Mouse (Mus musculus) cerebellum, adult 18-20 months (tissue): ENCODE data around the gene Zfp827.
"Not testable (repeated sequence)": the region's sequence is repeated elsewhere in the genome, so short reads cannot be mapped to it uniquely, and the experiment has no call there.

Experiments used
- DNase-seq, 2 experiments: peaks; one replicate each; pipeline ENCODE4 v3.0.0; 2021

The Zfp827 gene

DNA sequence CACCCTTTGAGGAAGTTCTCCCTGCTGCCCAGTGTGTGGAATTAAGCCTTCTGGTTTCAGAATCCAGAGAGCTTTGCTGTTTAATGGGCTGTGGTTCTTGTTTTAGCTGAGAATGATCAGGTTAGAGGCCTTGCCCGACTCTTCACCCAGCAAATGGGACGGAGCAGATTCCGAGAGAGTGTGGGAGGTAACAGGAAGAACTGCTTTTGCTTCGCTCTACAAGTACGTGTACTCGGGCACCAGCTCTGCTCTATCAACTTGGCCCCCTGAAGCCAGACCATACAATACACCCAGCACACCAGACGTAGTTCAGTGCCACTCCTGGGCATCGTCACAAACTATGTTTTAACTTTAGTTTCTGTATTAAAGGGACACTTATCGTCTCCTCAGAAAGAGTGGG, 85.3 kb downstream of the Zfp827 start:
- DNase-seq, result no peak

- DNase-seq, result no peak
Observed at GRCm38 (mm10) chr8:79114561-79114960, 86.3 kb downstream of the Zfp827 start.

DNA sequence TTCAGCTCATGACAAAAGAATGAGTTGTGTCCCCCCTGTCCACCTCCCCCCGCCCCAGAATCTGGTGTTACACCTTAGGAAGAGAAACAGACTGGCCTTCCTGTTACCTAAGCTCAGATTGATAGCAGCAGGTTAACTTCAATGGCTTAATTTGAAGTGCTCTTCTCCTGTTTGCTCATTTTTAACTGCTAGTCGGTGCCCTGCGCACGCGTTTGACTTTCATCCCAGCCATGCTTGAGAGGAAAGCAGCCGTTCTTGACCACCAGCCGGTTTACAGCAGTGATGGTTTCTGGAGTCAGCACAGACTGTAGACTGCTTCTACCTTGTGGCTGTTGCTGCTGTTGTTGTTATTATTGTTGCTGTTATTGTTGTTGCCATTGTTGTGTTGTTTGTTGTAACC, 88.2 kb downstream of the Zfp827 start:
- no peak for DNase-seq

DNA sequence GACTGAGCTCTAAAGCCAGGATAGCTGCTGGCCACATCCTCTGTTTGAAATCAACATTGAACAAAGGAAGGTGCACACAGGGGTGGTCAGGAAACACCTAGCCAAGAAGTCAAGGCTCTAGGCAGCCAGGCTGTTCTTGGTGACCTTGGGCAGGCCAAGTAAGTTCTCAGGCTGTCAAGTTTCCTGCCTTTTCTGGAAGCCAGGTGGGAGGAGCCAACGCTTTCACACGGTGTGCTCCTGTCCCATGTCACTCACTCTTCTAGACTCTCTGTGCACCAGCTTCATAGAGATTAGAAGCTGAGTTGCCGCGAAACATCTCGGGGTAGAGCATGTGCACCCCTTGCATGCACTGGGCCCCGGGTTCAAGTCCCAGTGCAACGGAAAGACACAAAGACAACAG, 89.5 kb downstream of the Zfp827 start:
- no peak for DNase-seq

DNA sequence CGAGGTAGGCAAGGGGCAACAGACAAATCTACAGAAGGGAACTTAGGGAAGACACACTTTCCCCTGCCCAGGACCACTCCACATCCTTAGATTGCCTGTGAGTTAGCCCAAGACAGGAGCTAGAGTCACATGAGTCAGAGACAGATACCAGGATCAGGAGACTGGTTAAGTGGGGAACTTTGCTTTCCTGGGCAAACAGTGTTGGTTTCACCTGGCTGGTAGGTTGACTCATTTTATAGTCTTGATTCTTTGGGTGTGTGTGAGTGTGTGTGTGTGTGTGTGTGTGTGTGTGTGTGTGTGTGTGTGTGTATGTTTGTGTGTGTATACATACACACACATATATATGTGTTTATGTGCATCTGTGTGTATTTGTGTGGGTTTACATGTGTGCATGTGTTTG, 93.4 kb downstream of the Zfp827 start:
- DNase-seq, result no peak

- DNase-seq, result no peak
Observed at GRCm38 (mm10) chr8:79124231-79124630, 96.0 kb downstream of the Zfp827 start.

- DNase-seq, result no peak
Observed at GRCm38 (mm10) chr8:79127211-79127816, 99.1 kb downstream of the Zfp827 start.

DNA sequence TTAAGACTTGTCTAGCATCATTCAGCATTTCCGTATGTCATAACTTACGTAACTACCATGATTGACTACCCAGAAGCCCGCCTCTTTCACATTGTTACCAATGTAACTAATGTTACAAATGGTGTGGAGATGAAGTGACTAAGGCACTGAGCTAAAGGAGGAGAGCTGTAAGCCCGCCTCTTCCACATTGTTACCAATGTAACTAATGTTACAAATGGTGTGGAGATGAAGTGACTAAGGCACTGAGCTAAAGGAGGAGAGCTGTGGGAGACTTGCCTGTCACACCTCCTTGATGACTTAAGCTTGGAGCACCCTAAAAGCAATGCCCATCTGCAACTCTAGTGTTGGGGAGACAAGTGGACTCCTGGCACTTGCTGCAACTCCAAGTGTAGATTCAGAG, 100.3 kb downstream of the Zfp827 start:
- not testable (repeated sequence) for DNase-seq

- no peak for DNase-seq
Observed at GRCm38 (mm10) chr8:79139614-79140013, 111.4 kb downstream of the Zfp827 start.

DNA sequence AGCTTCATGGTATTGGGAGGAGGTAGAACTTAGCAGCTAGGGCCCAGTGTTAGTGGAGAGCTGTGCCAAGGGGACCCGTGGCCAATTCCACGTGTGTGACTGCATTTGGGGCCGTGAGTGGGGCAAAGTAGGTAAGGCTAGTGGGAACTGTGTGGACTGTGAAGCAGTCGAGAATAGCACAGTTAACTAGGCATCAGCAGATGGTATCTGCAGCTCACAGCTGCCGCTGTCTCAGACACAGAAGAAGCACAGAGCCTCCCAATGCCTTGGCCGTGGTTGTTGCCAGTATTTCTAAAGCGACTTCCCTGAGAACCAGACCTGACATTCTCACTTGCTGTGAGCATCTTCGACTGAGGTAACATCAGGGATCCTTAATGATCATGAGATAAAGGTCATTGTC, 112.7 kb downstream of the Zfp827 start:
- no peak for DNase-seq

DNA sequence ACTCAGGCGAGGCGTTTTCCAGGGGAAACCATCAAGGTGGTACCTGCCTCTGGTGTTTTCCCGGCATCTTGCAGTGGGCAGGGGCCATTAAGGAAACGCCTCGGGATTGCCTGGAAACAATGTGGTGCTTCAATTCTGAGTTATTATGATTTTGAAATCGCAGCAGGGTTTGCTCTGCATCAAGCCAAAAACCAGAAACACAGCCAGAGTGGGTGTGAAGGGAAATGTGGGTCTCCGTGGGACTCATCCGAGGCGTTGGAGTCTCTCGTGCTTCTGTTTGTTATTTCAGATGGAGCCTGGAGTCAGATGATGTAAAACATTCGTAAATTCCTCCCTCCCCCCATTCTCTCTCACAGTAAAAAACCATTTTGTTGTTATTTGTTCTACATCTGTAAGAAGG, 113.4 kb downstream of the Zfp827 start:
- DNase-seq, result no peak

DNA sequence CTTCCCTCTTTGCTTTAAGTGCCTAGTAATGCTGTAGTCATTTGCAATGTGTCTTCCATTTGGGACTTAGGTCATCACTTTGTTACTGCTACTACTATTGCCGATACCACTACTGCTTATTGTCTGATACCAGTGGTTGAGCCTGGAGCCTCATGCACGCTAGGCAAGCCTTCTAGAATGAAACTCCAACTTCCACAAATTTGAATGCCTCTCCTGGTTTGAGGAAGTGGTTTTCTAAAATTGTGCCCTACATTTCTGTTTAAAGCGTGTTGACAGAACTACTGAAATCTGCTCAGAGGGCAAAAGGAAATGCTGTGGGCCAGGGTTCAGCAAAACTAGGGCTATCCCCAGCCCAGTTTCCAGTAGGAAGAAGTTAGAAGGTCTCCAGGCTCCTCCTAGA, 115.5 kb downstream of the Zfp827 start:
- DNase-seq, result no peak

- peak in 1 of 2 experiments; percentile 14 for DNase-seq
Observed at GRCm38 (mm10) chr8:79145210-79145609, 117.0 kb downstream of the Zfp827 start.

DNA sequence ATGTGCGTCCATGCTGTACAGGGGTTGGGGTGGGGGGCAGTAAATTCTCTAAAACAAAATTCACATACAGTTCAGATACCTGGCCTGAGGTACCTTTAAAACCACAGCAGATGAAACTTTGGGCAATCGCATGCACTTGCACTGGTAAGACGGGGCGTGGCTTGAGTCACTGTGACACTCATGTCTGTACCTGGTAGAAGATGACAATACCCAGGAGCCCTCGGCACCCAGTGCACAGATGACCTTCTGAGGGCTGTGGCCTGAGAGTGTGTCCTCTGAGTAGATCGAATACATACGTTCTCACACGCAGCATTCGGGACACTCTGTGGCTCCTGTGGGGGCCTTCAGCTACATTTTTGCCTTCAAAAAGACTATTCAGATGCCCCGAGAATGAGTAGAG, 117.4 kb downstream of the Zfp827 start:
- DNase-seq, result no peak

DNA sequence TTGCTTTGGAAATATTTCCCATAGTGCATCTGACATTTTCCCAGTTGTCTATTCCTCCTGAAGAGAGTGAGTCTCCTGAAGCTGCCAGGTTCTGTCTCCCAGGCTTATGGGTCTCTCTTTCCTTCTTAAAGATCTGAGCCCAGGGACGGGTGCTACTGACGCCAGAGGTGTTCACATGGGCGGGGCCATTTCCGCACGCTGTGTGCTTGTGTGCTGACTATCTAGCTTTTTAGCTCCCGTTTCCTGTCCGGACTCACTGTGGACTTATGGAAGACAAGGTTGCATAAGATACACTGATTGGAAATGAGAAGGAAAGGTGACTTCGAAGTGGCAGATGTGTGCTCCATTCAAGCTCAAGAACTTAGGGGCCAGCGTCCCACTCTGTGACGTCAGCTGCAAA, 120.6 kb downstream of the Zfp827 start:
- DNase-seq, result no peak

DNA sequence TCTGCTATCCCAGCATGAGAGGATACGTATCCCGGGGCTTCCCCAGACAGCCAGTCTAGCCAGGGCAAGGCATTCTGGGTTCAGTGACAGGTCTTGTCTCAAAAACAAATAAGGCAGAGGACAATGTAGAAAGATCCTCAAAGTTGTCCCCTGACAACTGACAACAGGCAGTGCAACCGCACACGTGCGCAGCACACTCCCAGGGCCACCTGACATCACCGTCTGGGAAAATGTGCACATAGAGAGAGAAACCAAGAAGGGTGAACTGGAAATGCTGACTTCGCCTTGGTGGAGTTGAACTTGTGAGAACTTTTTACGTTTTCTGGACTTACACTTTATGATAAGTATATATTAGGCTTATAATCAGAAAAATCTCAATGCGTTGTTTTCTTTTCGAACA, 121.6 kb downstream of the Zfp827 start:
- no peak for DNase-seq

- DNase-seq, result no peak
Observed at GRCm38 (mm10) chr8:79150544-79151192, 122.4 kb downstream of the Zfp827 start.

GRCm38 (mm10) chr8:79151644-79152043, 123.4 kb downstream of the Zfp827 start:
- DNase-seq, result no peak

DNA sequence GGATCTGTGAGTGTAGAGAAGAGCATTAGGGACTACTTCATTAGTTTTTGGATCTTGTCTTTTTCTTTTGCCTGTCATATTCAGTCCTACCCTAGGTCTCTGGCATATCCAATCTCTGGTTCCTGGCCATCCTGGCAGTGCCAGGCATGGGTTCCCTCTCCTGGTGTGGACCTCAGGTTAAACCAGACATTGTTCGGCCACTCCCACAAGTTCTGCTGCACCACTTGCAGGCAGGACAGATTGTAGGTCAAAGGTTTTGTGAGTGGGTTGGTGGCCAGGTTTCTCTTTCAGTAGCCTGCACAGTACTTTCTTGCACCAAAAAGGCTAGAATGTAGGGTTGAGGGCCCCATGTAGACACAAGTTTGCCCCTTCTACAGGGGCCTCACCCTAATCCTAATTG, 125.0 kb downstream of the Zfp827 start:
- no peak for DNase-seq

DNA sequence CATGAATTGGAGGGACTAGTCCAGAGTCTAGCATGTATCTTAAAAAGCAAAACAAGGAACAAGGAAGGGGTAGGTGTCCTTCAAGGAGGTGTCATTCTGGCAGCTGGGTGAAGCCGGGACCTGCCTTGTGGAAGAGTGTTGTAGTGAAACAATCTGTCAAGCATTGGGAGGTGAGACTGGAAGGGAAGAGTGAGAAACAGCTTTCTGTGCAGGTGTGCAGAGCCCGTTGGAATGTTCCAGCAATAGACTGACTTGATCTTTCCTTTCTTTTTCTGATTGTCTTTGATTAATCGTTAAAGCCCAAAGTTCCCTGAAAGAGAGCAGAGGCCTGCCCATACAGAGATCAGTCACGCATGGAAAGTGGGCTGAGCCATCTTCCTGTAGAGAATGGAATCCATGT, 125.4 kb downstream of the Zfp827 start:
- DNase-seq, result no peak

DNA sequence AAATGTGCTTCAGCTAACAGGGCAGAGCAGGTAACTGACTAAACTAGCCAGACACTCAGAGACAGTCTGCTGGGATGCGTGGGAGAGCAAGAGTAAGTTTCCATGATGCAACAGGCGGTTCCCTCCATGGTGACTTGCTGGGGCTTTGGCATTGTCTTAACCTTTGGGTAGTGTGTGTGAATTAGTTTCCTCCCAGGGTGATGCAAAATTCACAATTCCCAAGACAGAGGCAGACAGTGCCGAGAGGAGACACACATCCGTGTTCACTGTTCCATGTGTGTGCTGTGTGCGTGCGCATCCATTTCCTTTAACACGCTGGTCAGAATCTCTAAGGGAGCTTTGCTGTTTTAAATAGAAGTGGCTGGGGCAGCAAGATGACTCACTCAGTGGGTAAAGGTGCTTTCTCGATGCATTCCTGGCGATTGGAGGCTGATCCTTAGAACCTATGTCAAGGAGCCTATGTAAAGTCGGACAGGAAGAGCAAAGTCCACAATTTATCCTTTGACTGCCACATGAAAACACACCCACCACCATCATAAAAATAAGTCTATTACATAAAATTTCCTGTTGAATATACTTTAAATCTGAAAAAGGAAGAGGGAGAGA, 127.4 kb downstream of the Zfp827 start:
- no peak for DNase-seq

DNA sequence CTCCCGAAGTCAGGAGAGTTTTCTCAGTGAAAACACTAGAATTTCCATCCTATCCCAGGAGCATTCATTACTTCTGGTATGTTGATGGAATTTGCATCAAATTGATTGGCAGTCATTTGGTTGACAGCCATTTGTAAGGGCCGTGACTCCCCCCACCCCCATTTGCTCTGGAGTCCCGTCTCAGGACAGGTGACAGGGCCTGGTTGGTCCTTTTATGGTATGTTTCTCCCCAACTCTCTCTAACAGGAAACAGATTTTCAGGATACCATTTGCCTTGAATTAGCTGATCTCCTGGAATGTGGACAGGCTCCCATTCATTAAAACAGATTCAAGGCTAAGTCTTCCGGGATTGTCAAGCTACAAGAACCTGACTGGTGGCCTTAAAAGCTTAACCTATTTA, 129.1 kb downstream of the Zfp827 start:
- DNase-seq, result no peak

GRCm38 (mm10) chr8:79158357-79158756, 130.1 kb downstream of the Zfp827 start:
- DNase-seq, result no peak

DNA sequence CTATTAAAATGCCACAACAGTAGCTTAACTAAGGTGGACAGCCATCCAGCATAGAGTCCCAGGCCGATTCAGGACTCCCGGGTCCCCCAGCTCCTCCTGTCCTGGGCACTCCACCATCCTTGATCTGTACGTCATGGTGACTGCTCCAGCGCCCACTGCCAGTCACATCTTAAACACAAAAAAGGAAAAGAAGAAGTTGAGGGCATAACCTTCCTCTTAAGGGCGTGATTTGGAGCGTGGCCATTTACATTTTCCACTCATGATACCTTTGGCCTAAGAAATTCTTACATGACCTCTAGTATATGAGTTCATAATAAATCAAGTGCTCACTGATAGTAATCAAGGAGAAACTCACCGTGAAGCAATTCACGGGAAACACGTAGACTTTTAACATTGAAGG, 131.2 kb downstream of the Zfp827 start:
- DNase-seq, result no peak

DNA sequence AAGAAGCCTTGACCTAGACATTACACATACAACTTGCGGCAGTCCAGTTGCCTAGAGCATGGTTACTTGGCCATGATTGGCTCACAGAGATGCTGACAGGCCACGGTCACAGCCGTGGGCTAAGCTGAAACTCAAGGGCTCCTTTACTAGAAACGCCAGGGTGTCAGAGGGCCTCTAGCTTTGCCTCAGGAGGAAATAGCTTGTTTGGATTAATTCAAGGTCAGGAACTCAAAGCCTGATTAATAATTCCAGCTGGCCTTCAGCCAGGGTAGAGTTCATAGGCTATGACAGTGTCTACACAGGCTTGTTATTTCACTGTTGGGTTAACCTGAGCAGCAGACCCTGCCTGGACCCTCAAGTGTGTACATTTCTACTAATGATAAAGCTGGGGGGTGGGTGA, 132.1 kb downstream of the Zfp827 start:
- no peak for DNase-seq
